Mouse (Mus musculus): ENCODE data around the gene Elfn1. TPM values are rescaled to one million over a fixed set of nuclear protein-coding genes. Genes with fewer than 3 reads are reported as not detected.
"Not testable (repeated sequence)": the region's sequence is repeated elsewhere in the genome, so short reads cannot be mapped to it uniquely, and the experiment has no call there.

Gene Elfn1
- polyA plus RNA-seq, 1 experiment = 14.6 TPM

- DNase-seq (ENCODE audit: low read depth) = peak; percentile 27
- TF ChIP-seq POLR2A (IDR thresholded peaks at IDR 0.05; ENCODE audit: borderline replicate concordance, extremely low read depth, insufficient read depth, insufficient read length, poor library complexity, severe bottlenecking) (no peak), CTCF (IDR thresholded peaks at IDR 0.05; ENCODE audit: borderline replicate concordance, extremely low read depth, insufficient read depth, insufficient read length) (no peak)
Measured at GRCm38 (mm10) chr5:139978525-139979276, 71.0 kb downstream of the Elfn1 start.

DNA sequence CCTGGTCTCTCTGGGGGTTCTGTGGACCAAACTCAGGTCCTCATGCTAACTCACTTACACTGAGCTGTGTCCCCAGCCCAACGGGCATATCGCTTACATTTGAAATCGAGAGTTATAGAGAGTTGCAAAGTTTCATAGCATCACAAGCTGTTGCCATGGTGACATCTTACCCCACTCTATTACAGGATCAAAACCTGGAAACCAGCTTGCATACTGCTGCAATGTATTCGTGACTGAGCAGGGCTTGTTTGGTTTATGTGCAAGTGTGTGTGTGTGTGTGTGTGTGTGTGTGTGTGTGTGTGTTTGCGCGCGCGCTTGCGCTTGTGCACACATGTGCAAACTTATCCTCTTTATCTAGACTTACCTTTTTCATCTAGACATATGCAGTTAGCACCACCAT, 71.6 kb downstream of the Elfn1 start:
- no peak for TF ChIP-seq POLR2A (IDR thresholded peaks at IDR 0.05; ENCODE audit: borderline replicate concordance, extremely low read depth, insufficient read depth, insufficient read length, poor library complexity, severe bottlenecking)
- no peak for TF ChIP-seq CTCF (IDR thresholded peaks at IDR 0.05; ENCODE audit: borderline replicate concordance, extremely low read depth, insufficient read depth, insufficient read length)
- peak; percentile 38 for DNase-seq (ENCODE audit: low read depth)

DNA sequence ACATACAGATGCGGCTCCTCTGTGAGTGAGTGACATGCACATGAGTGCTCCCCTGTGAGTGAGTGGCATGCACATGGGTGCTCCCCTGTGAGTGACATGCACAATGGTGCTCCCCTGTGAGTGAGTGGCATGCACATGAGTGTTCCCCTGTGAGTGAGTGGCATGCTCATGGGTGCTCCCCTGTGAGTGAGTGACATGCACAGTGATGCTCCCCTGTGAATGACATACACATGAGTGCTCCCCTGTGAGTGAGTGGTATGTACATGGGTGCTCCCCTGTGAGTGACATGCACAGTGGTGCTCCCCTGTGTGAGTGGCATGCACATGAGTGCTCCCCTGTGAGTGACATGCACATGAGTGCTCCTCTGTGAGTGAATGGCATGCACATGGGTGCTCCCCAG, 74.2 kb downstream of the Elfn1 start:
- no peak for DNase-seq (ENCODE audit: low read depth)
- TF ChIP-seq POLR2A (IDR thresholded peaks at IDR 0.05; ENCODE audit: borderline replicate concordance, extremely low read depth, insufficient read depth, insufficient read length, poor library complexity, severe bottlenecking) = no peak
- TF ChIP-seq CTCF (IDR thresholded peaks at IDR 0.05; ENCODE audit: borderline replicate concordance, extremely low read depth, insufficient read depth, insufficient read length) = no peak

GRCm38 (mm10) chr5:139985073-139985746, 77.5 kb downstream of the Elfn1 start:
- no peak for TF ChIP-seq CTCF (IDR thresholded peaks at IDR 0.05; ENCODE audit: borderline replicate concordance, extremely low read depth, insufficient read depth, insufficient read length)
- TF ChIP-seq POLR2A (IDR thresholded peaks at IDR 0.05; ENCODE audit: borderline replicate concordance, extremely low read depth, insufficient read depth, insufficient read length, poor library complexity, severe bottlenecking) = no peak
- DNase-seq (ENCODE audit: low read depth) = no peak

- no peak for DNase-seq (ENCODE audit: low read depth)
- TF ChIP-seq CTCF (IDR thresholded peaks at IDR 0.05; ENCODE audit: borderline replicate concordance, extremely low read depth, insufficient read depth, insufficient read length) = no peak
- no peak for TF ChIP-seq POLR2A (IDR thresholded peaks at IDR 0.05; ENCODE audit: borderline replicate concordance, extremely low read depth, insufficient read depth, insufficient read length, poor library complexity, severe bottlenecking)
Measured at GRCm38 (mm10) chr5:139991531-139991930, 83.8 kb downstream of the Elfn1 start.

DNA sequence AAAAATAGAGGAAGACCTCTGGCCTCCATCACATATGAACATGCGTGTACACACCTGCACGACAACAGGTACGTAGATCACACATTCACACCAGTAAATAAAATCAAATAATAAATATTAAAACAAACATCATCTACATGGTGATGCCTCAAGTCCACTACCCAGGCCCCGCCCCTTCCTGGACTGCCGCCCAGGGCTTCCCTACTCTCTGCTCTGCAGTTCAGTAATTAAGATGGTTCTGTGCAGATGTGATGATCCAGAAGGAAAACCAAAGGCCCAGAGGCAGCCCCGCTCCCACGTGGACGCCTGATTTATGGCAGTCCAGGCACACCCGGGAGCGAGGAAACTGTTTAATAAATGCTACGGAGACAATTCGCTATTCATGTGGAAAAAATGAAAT, 90.6 kb downstream of the Elfn1 start:
- not testable (repeated sequence) for DNase-seq (ENCODE audit: low read depth)

GRCm38 (mm10) chr5:139998916-139999315, 91.2 kb downstream of the Elfn1 start:
- TF ChIP-seq POLR2A (IDR thresholded peaks at IDR 0.05; ENCODE audit: borderline replicate concordance, extremely low read depth, insufficient read depth, insufficient read length, poor library complexity, severe bottlenecking) (no peak), CTCF (IDR thresholded peaks at IDR 0.05; ENCODE audit: borderline replicate concordance, extremely low read depth, insufficient read depth, insufficient read length) (no peak)
- no peak for DNase-seq (ENCODE audit: low read depth)

DNA sequence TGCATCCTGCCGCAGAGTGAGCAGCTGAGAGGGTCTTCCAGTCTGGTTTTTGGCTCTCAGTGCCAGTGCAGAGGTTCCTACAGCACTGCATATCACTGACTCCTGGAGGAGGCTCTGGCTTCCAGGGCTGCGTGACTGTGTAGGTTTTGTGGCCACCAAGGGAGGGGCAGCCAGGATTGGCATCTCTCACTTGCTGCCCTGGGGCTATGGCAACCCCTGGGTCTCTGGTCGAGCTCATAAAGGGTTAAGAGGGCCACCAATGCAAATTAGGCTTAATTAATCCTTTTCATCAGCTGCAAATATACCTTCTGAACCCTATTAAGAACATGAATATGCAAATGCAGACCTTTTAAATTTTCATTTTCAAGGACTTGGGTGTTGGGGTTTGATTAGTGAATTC, 94.8 kb downstream of the Elfn1 start:
- peak; percentile 62 for DNase-seq (ENCODE audit: low read depth)
- no peak for TF ChIP-seq CTCF (IDR thresholded peaks at IDR 0.05; ENCODE audit: borderline replicate concordance, extremely low read depth, insufficient read depth, insufficient read length)
- TF ChIP-seq POLR2A (IDR thresholded peaks at IDR 0.05; ENCODE audit: borderline replicate concordance, extremely low read depth, insufficient read depth, insufficient read length, poor library complexity, severe bottlenecking) = no peak

DNA sequence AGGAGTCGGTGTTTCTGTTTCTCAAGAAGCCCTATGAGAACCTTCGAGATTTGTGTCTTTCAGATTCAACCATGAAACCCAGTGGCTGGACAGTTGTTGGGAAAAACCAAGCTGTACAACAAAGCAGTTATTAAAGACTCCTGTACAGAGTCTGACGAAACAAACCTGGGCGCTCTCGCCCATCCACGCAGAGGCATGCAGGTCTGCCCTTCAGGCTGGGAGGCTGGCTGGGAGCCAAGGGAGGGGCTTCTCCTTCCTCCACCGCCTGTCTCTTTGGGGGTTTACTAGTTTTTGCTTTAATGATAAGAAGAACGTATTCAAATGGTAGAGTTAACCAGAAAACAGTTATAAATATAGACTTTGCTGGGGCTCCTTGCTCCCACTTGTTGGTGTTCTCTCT, 99.1 kb downstream of the Elfn1 start:
- DNase-seq (ENCODE audit: low read depth) = no peak

DNA sequence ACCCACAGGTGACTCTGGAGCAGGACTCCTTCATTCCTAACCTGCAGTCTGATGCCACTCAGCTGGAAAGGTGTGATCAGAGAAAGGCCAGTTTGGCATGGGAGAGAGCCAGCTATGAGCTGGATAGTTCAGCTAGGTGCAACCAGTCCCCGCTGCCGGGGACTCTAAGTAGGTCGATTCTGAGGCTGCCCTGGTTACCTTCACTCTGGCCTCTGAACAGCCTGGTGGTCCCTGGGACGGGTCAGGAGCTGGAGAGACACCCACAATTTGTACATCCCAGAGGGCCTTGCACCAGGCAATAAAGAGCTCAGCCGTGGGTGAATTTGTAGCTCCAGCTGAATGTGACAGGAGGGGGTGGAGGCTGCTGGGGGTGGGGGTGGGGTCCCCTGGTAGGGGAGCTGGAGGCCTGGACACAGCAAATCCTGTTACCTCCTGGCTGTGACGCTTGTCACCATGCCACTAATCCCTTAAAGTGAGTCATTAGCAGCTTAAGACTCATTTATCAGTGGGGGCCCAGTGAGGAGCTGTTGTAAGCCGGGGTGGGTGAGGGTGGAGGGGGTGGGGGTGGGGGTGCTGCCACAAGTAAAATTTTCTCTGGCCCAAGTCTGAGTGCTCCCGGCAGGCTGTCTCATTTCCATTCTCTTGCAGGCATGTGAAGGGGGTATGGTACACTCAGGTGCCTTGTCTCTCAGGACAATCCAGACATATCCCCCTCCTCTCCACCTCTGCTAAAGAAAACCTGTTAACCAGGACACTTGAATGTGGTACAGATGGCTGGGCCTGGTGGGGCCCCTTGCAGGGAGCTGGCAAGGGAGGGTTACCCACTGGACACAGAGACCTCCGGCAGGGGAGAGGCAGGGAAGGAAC, 100.1 kb downstream of the Elfn1 start:
- peak; percentile 82 for DNase-seq (ENCODE audit: low read depth)

More for the DNA sequence above, 99.1 kb downstream of the Elfn1 start:
- TF ChIP-seq CTCF (IDR thresholded peaks at IDR 0.05; ENCODE audit: borderline replicate concordance, extremely low read depth, insufficient read depth, insufficient read length) (no peak), POLR2A (IDR thresholded peaks at IDR 0.05; ENCODE audit: borderline replicate concordance, extremely low read depth, insufficient read depth, insufficient read length, poor library complexity, severe bottlenecking) (no peak)

GRCm38 (mm10) chr5:140008523-140008806, 100.7 kb downstream of the Elfn1 start:
- TF ChIP-seq CTCF (IDR thresholded peaks at IDR 0.05; ENCODE audit: borderline replicate concordance, extremely low read depth, insufficient read depth, insufficient read length) (no peak), POLR2A (IDR thresholded peaks at IDR 0.05; ENCODE audit: borderline replicate concordance, extremely low read depth, insufficient read depth, insufficient read length, poor library complexity, severe bottlenecking) (no peak)

More for the DNA sequence above, 100.1 kb downstream of the Elfn1 start:
- TF ChIP-seq POLR2A (IDR thresholded peaks at IDR 0.05; ENCODE audit: borderline replicate concordance, extremely low read depth, insufficient read depth, insufficient read length, poor library complexity, severe bottlenecking) (no peak), CTCF (IDR thresholded peaks at IDR 0.05; ENCODE audit: borderline replicate concordance, extremely low read depth, insufficient read depth, insufficient read length) (no peak)

More at GRCm38 (mm10) chr5:140008523-140008806, 100.7 kb downstream of the Elfn1 start:
- DNase-seq (ENCODE audit: low read depth) = no peak
